9 mouse cellular contexts compared by ENCODE assay signal in genomic region chr2:146611886-146612521, GRCm38 (mm10).
DNase-seq lines count a peak whose midpoint lies in the region; ATAC-seq and TF ChIP-seq lines count a peak whose summit lies in the region.
"Had no signal": no experiment of that assay in that cellular context is flagged by ENCODE, and none has a peak within 500 bp of the region (broad histone marks: within the 10 kb centered on the region; RNA-seq: fewer than 3 reads in every experiment).

No protein-coding gene starts in this region.

- no peak overlapping the region for H3K4me3 ChIP-seq in bone marrow, adult 2 months (replicated peaks; ENCODE audit: control insufficient read depth, low read depth, low read length)
- no peak overlapping the region for H3K4me3 ChIP-seq in embryonic facial prominence, embryonic 14.5 days (ENCODE audit: low read depth, low read length)
- no peak overlapping the region for H3K4me3 ChIP-seq in heart, embryonic 10.5 days
- no peak overlapping the region for H3K4me3 ChIP-seq in kidney, embryonic 15.5 days (replicated peaks)
- H3K4me3 ChIP-seq in liver, embryonic 14.5 days (ENCODE audit: insufficient read depth in 1 of 2, low read depth in 2 of 2, low read length in 2 of 2), result no peak overlapping the region
- no peak overlapping the region for H3K4me3 ChIP-seq in neural tube, embryonic 13.5 days
- no peak overlapping the region for H3K4me3 ChIP-seq in testis, adult 2 months (ENCODE audit: control insufficient read depth, low read depth, low read length)
- H3K4me3 ChIP-seq: erythroblast, embryonic 14.5 days had no signal

- H3K27ac ChIP-seq in bone marrow, adult 2 months (ENCODE audit: control insufficient read depth, insufficient read depth, low read depth, low read length, poor library complexity), result no peak overlapping the region
- H3K27ac ChIP-seq in embryonic facial prominence, embryonic 14.5 days (replicated peaks; ENCODE audit: low read depth, low read length), result no peak overlapping the region
- H3K27ac ChIP-seq in heart, embryonic 10.5 days, result no peak overlapping the region
- no peak overlapping the region for H3K27ac ChIP-seq in kidney, embryonic 15.5 days
- H3K27ac ChIP-seq in liver, embryonic 14.5 days, result no peak overlapping the region
- H3K27ac ChIP-seq in neural tube, embryonic 13.5 days (replicated peaks), result no peak overlapping the region
- H3K27ac ChIP-seq in testis, adult 2 months (ENCODE audit: control insufficient read depth, insufficient read depth, low read depth, low read length), result no peak overlapping the region

- WGBS in bone marrow, adult 2 months, result 34% methylated on average over 6 of the region's 6 CpGs
- WGBS in embryonic facial prominence, embryonic 14.5 days, result 31% methylated on average over 6 of the region's 6 CpGs
- 37% methylated on average over 6 of the region's 6 CpGs for WGBS in heart, embryonic 10.5 days
- 37% methylated on average over 6 of the region's 6 CpGs for WGBS in kidney, embryonic 15.5 days
- 25% methylated on average over 6 of the region's 6 CpGs for WGBS in liver, embryonic 14.5 days (ENCODE audit: insufficient replicate concordance)
- 45% methylated on average over 6 of the region's 6 CpGs for WGBS in neural tube, embryonic 13.5 days

- 0 out of 2 replicates have a peak, but pooled peaks have one; percentile 9 for TF ChIP-seq POLR2A in bone marrow, adult 2 months (IDR thresholded peaks at IDR 0.05; ENCODE audit: borderline replicate concordance, control insufficient read depth, low read depth, low read length)
- no peak for TF ChIP-seq POLR2A in testis, adult 2 months (IDR thresholded peaks at IDR 0.05; ENCODE audit: control insufficient read depth, low read depth, low read length)

- H3K4me2 ChIP-seq in embryonic facial prominence, embryonic 14.5 days (ENCODE audit: low read depth, low read length), result no peak overlapping the region
- peak overlapping the region; percentile 64; the same call in 1 of the 2 replicates for H3K4me2 ChIP-seq in kidney, embryonic 15.5 days
- H3K4me2 ChIP-seq in liver, embryonic 14.5 days (ENCODE audit: low read depth), result no peak overlapping the region
- no peak overlapping the region for H3K4me2 ChIP-seq in neural tube, embryonic 13.5 days

- H3K27me3 ChIP-seq in embryonic facial prominence, embryonic 14.5 days (replicated peaks; ENCODE audit: control insufficient read depth, insufficient read depth, low read length), result no peaks in the 10 kb centered on the region
- H3K27me3 ChIP-seq in heart, embryonic 10.5 days (ENCODE audit: insufficient read depth, poor library complexity, severe bottlenecking), result 0 out of 2 replicates have a peak, but pooled peaks cover 3% of the 10 kb centered on the region
- no peaks in the 10 kb centered on the region; the same call in 1 of the 2 replicates for H3K27me3 ChIP-seq in kidney, embryonic 15.5 days
- no peaks in the 10 kb centered on the region for H3K27me3 ChIP-seq in liver, embryonic 14.5 days (ENCODE audit: control insufficient read depth, insufficient read depth, low read length)
- no peaks in the 10 kb centered on the region for H3K27me3 ChIP-seq in neural tube, embryonic 13.5 days
- H3K27me3 ChIP-seq in testis, adult 2 months (ENCODE audit: control insufficient read depth, insufficient read depth, low read length), result no peaks in the 10 kb centered on the region

- no peaks in the 10 kb centered on the region for H3K9me3 ChIP-seq in embryonic facial prominence, embryonic 14.5 days (ENCODE audit: control insufficient read depth, low read length)
- no peaks in the 10 kb centered on the region for H3K9me3 ChIP-seq in heart, embryonic 10.5 days
- H3K9me3 ChIP-seq in kidney, embryonic 15.5 days (replicated peaks), result no peaks in the 10 kb centered on the region
- H3K9me3 ChIP-seq in liver, embryonic 14.5 days (ENCODE audit: control insufficient read depth, low read length), result no peaks in the 10 kb centered on the region
- no peaks in the 10 kb centered on the region for H3K9me3 ChIP-seq in neural tube, embryonic 13.5 days

- DNase-seq in CD4-positive, CD25-positive, alpha-beta regulatory T cell, adult 2 months (ENCODE audit: low read depth, low spot score), result peak; percentile 79
- peak; percentile 80 for DNase-seq in embryonic facial prominence, embryonic 14.5 days (ENCODE audit: low spot score)
- DNase-seq in heart, embryonic 10.5 days (ENCODE audit: low spot score), result peak; percentile 83
- DNase-seq in liver, embryonic 14.5 days (ENCODE audit: low read depth in 3 of 3, low spot score in 3 of 3), result peak; percentile 41 to 47 (median 45)

- TF ChIP-seq EP300 in liver, embryonic 14.5 days (IDR thresholded peaks at IDR 0.05; ENCODE audit: low read depth), result no peak

- peak; percentile 84 for TF ChIP-seq CTCF in bone marrow, adult 2 months (IDR thresholded peaks at IDR 0.05; ENCODE audit: control insufficient read depth, insufficient read depth, low read length)
- peak; percentile 88 for TF ChIP-seq CTCF in liver, embryonic 14.5 days (IDR thresholded peaks at IDR 0.05; ENCODE audit: low read depth)
- peak; percentile 82 for TF ChIP-seq CTCF in testis, adult 2 months (IDR thresholded peaks at IDR 0.05; ENCODE audit: control insufficient read depth, insufficient read depth, insufficient replicate concordance, low read depth, low read length)

- no peaks in the 10 kb centered on the region for H3K36me3 ChIP-seq in embryonic facial prominence, embryonic 14.5 days (ENCODE audit: control insufficient read depth, insufficient read depth, low read length)
- no peaks in the 10 kb centered on the region for H3K36me3 ChIP-seq in heart, embryonic 10.5 days
- H3K36me3 ChIP-seq in kidney, embryonic 15.5 days, result no peaks in the 10 kb centered on the region
- H3K36me3 ChIP-seq in liver, embryonic 14.5 days (replicated peaks; ENCODE audit: control insufficient read depth, insufficient read depth, low read depth), result no peaks in the 10 kb centered on the region
- no peaks in the 10 kb centered on the region for H3K36me3 ChIP-seq in neural tube, embryonic 13.5 days
- H3K36me3 ChIP-seq in testis, adult 2 months (ENCODE audit: control insufficient read depth, insufficient read depth, low read length), result no peaks in the 10 kb centered on the region

- ATAC-seq in embryonic facial prominence, embryonic 14.5 days (ENCODE audit: low read depth), result peak; percentile 65; the same call in 1 of the 2 replicates
- ATAC-seq in kidney, embryonic 15.5 days (replicated peaks; ENCODE audit: low FRiP score), result peak; percentile 49
- ATAC-seq in liver, embryonic 14.5 days (ENCODE audit: insufficient read depth), result 0 out of 2 replicates have a peak, but pooled peaks have one; percentile 36
- peak; percentile 59 for ATAC-seq in neural tube, embryonic 13.5 days (ENCODE audit: low read depth)

- no peak overlapping the region for H3K9ac ChIP-seq in embryonic facial prominence, embryonic 14.5 days (ENCODE audit: low read depth, low read length)
- no peak overlapping the region for H3K9ac ChIP-seq in kidney, embryonic 15.5 days
- H3K9ac ChIP-seq in liver, embryonic 14.5 days (replicated peaks), result no peak overlapping the region
- H3K9ac ChIP-seq in neural tube, embryonic 13.5 days, result no peak overlapping the region

- H3K4me1 ChIP-seq in bone marrow, adult 2 months (ENCODE audit: control insufficient read depth, insufficient read depth, low read length), result no peaks in the 10 kb centered on the region
- no peaks in the 10 kb centered on the region for H3K4me1 ChIP-seq in embryonic facial prominence, embryonic 14.5 days (ENCODE audit: control insufficient read depth, insufficient read depth, low read length)
- H3K4me1 ChIP-seq in heart, embryonic 10.5 days, result 0 out of 2 replicates have a peak, but pooled peaks cover 4% of the 10 kb centered on the region
- peaks cover 5% of the 10 kb centered on the region; the same call in 1 of the 2 replicates for H3K4me1 ChIP-seq in kidney, embryonic 15.5 days
- no peaks in the 10 kb centered on the region for H3K4me1 ChIP-seq in liver, embryonic 14.5 days (replicated peaks; ENCODE audit: control insufficient read depth in 2 of 2, insufficient read depth in 2 of 2, low read length in 1 of 2)
- H3K4me1 ChIP-seq in neural tube, embryonic 13.5 days (replicated peaks), result peaks cover 5% of the 10 kb centered on the region; the same call in 1 of the 2 replicates
- no peaks in the 10 kb centered on the region; the same call in 1 of the 2 replicates for H3K4me1 ChIP-seq in testis, adult 2 months (ENCODE audit: control insufficient read depth, insufficient read depth, low read length)
